In the genomic region with DNA sequence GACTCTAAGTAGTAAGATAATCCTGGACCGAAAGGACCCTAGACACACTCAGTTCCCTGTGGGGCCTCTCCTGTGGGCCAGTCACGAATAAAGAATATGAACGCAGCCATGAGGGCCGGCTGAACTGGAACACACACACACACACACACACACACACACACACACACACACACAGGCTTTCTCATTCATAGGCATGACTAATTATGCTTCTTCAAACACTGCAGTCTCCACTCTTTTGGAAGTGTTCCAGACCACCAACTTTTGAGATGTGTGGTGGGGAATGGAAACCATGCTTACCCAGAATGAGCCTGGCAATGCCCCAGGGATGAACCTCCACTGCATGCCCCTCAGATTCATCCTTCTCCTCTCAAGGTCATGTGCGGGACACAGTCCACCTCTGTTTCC, we compare ENCODE assay signal across 16 mouse cellular contexts. TPM values are rescaled to one million over a fixed set of nuclear protein-coding genes. Genes with fewer than 3 reads are reported as not detected.
DNase-seq lines count a peak whose midpoint lies in the region; ATAC-seq lines count a peak whose summit lies in the region.
"Had no signal": no experiment of that assay in that cellular context is flagged by ENCODE, and none has a peak within 500 bp of the region (broad histone marks: within the 10 kb centered on the region; RNA-seq: fewer than 3 reads in every experiment).

No protein-coding gene starts in this region.

- intact Hi-C loops in left cerebral cortex, postnatal 10 days (cut with DNase I): no loop called here

- no peak overlapping the region for H3K27ac ChIP-seq in heart, embryonic 12.5 days (ENCODE audit: poor library complexity, severe bottlenecking)
- H3K27ac ChIP-seq in heart, embryonic 11.5 days (ENCODE audit: low read depth, low read length): no peak overlapping the region
- no peak overlapping the region for H3K27ac ChIP-seq in embryonic facial prominence, embryonic 12.5 days
- H3K27ac ChIP-seq in midbrain, embryonic 13.5 days: no peak overlapping the region
- H3K27ac ChIP-seq: gastrocnemius, adult 2 months; layer of hippocampus, adult 2 months had no signal

- H3K36me3 ChIP-seq in heart, embryonic 12.5 days: no peaks in the 10 kb centered on the region
- H3K36me3 ChIP-seq in heart, embryonic 11.5 days (ENCODE audit: control insufficient read depth, insufficient read depth, low read length): no peaks in the 10 kb centered on the region
- H3K36me3 ChIP-seq in embryonic facial prominence, embryonic 12.5 days: no peaks in the 10 kb centered on the region
- H3K36me3 ChIP-seq in midbrain, embryonic 13.5 days: no peaks in the 10 kb centered on the region

- H3K4me3 ChIP-seq in heart, embryonic 12.5 days: no peak overlapping the region
- H3K4me3 ChIP-seq in heart, embryonic 11.5 days (ENCODE audit: low read depth, low read length): no peak overlapping the region
- H3K4me3 ChIP-seq in embryonic facial prominence, embryonic 12.5 days: no peak overlapping the region
- no peak overlapping the region for H3K4me3 ChIP-seq in midbrain, embryonic 13.5 days (replicated peaks)
- H3K4me3 ChIP-seq: gastrocnemius, adult 2 months; layer of hippocampus, adult 2 months had no signal

- H3K4me2 ChIP-seq in heart, embryonic 12.5 days: no peak overlapping the region
- no peak overlapping the region for H3K4me2 ChIP-seq in heart, embryonic 11.5 days
- H3K4me2 ChIP-seq in embryonic facial prominence, embryonic 12.5 days (replicated peaks): no peak overlapping the region
- H3K4me2 ChIP-seq in midbrain, embryonic 13.5 days (replicated peaks): no peak overlapping the region

- H3K4me1 ChIP-seq in heart, embryonic 12.5 days (replicated peaks): peaks cover 5% of the 10 kb centered on the region; the same call in 1 of the 2 replicates
- no peaks in the 10 kb centered on the region for H3K4me1 ChIP-seq in heart, embryonic 11.5 days (ENCODE audit: control insufficient read depth, insufficient read depth, low read length)
- peaks cover 40% of the 10 kb centered on the region for H3K4me1 ChIP-seq in embryonic facial prominence, embryonic 12.5 days
- H3K4me1 ChIP-seq in midbrain, embryonic 13.5 days (replicated peaks): peaks cover 31% of the 10 kb centered on the region

- H3K9ac ChIP-seq in heart, embryonic 12.5 days: no peak overlapping the region
- H3K9ac ChIP-seq in heart, embryonic 11.5 days (ENCODE audit: low read depth, low read length): no peak overlapping the region
- H3K9ac ChIP-seq in embryonic facial prominence, embryonic 12.5 days: no peak overlapping the region
- no peak overlapping the region for H3K9ac ChIP-seq in midbrain, embryonic 13.5 days (replicated peaks)

- WGBS in heart, embryonic 12.5 days: 69% methylated on average over 5 of the region's 5 CpGs
- 76% methylated on average over 5 of the region's 5 CpGs for WGBS in heart, embryonic 11.5 days (ENCODE audit: insufficient replicate concordance)
- 52% methylated on average over 5 of the region's 5 CpGs for WGBS in embryonic facial prominence, embryonic 12.5 days
- WGBS in midbrain, embryonic 13.5 days: 48% methylated on average over 5 of the region's 5 CpGs

- H3K9me3 ChIP-seq in heart, embryonic 12.5 days (replicated peaks): no peaks in the 10 kb centered on the region
- H3K9me3 ChIP-seq in heart, embryonic 11.5 days (replicated peaks; ENCODE audit: control insufficient read depth, low read length): no peaks in the 10 kb centered on the region
- no peaks in the 10 kb centered on the region for H3K9me3 ChIP-seq in embryonic facial prominence, embryonic 12.5 days
- H3K9me3 ChIP-seq in midbrain, embryonic 13.5 days: no peaks in the 10 kb centered on the region

- no peaks in the 10 kb centered on the region for H3K27me3 ChIP-seq in heart, embryonic 12.5 days (replicated peaks)
- no peaks in the 10 kb centered on the region for H3K27me3 ChIP-seq in heart, embryonic 11.5 days (ENCODE audit: control insufficient read depth, insufficient read depth, low read length)
- H3K27me3 ChIP-seq in embryonic facial prominence, embryonic 12.5 days: no peaks in the 10 kb centered on the region
- no peaks in the 10 kb centered on the region for H3K27me3 ChIP-seq in midbrain, embryonic 13.5 days

- ATAC-seq in heart, embryonic 12.5 days (ENCODE audit: insufficient number of reproducible peaks, low FRiP score): peak; percentile 39; the same call in 1 of the 2 replicates
- no peak for ATAC-seq in heart, embryonic 11.5 days (replicated peaks; ENCODE audit: insufficient number of reproducible peaks, low FRiP score, low TSS enrichment)
- ATAC-seq in embryonic facial prominence, embryonic 12.5 days (ENCODE audit: insufficient number of reproducible peaks, insufficient read depth, low FRiP score, low TSS enrichment): 0 out of 2 replicates have a peak, but pooled peaks have one; percentile 41
- peak; percentile 59 for ATAC-seq in midbrain, embryonic 13.5 days

- DNase-seq in 3134 (ENCODE audit: extremely low read depth, insufficient read length, low spot score): peak; percentile 45
- no peak for DNase-seq in adrenal gland, adult 8-10 months
- no peak for DNase-seq in embryo, embryonic 10 days (ENCODE audit: low spot score)
- no peak for DNase-seq in left cerebral cortex, postnatal 10 days (ENCODE audit: extremely low spot score in 1 of 2, low spot score in 2 of 2)
- DNase-seq: gastrocnemius, adult 2 months; heart, postnatal 4 days; kidney, adult 9 months; lung, adult 18-20 months; thymus, postnatal 36 days had no signal

RNA-seq across cellular contexts. Expression of a gene that starts 45.8 kb away (rescaled TPM):
- polyA plus RNA-seq in heart, embryonic 12.5 days (2016; fragmentation: Nextera tagmentation; extraction: Ambion mirVana): 15.2 and 16.3 TPM in 2 replicates
- polyA plus RNA-seq in heart, embryonic 11.5 days (2014; fragmentation: Nextera tagmentation; extraction: Ambion mirVana): 14.3 and 18.2 TPM in 2 replicates
- 65.3 and 65.9 TPM in 2 replicates for polyA plus RNA-seq in embryonic facial prominence, embryonic 12.5 days (2016; fragmentation: Nextera tagmentation; extraction: Ambion mirVana)
- polyA plus RNA-seq in midbrain, embryonic 13.5 days (2015; fragmentation: Nextera tagmentation; extraction: Ambion mirVana): 41.3 and 57.1 TPM in 2 replicates
- total RNA-seq in adrenal gland, adult 8-10 months (2022): 1 to 10 TPM; 4.5 to 9.7 (median 7.0) TPM
- total RNA-seq in left cerebral cortex, postnatal 10 days (2021): 100 to 1,000 TPM; 130 to 135 TPM
- total RNA-seq: megakaryocyte progenitor cell, adult 5-6 weeks; MEL had no signal
